9 mouse cellular contexts compared by ENCODE assay signal in the genomic region with DNA sequence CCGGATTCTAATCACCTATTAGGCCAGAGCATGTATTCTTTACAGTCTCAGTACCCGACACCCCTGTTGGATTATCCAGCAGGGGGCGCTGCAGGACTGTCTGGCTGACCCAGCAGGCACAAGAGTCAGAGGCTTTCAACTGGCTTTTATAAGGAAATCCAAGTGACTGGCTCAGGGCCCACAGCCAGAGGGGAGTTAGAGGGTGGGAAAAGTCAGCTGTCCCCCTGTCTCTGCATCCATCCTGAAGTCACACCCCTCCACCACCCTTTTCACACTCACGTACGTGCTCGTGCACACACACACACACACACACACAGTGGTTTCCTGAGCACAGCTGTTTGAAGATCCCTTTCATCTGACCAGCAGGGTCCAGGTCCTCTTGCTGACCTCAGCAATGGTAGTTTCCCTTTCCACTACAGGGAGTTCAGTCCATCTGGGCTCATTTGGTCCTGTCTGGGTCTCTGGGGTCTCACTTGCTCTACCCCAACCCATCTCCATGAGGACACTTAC. TPM values are rescaled to one million over a fixed set of nuclear protein-coding genes. Genes with fewer than 3 reads are reported as not detected.
DNase-seq lines count a peak whose midpoint lies in the region; ATAC-seq and TF ChIP-seq lines count a peak whose summit lies in the region.
"Had no signal": no experiment of that assay in that cellular context is flagged by ENCODE, and none has a peak within 500 bp of the region (broad histone marks: within the 10 kb centered on the region; RNA-seq: fewer than 3 reads in every experiment).

No protein-coding gene starts in this region.

- DNase-seq in c-Kit-positive CD71-negative TER-119-negative erythroid progenitor cells, embryonic 14.5 days (ENCODE audit: low read depth): peak; percentile 80
- peak; percentile 91 to 95 for DNase-seq in heart, postnatal 36 days
- DNase-seq in layer of hippocampus, adult 2 months (ENCODE audit: low spot score in 2 of 2): peak; percentile 83 to 96
- peak; percentile 95 for DNase-seq in lung, embryonic 14.5 days
- DNase-seq in ovary, postnatal 14 days (ENCODE audit: low spot score): peak; percentile 95
- peak; percentile 51 to 92 for DNase-seq in thymus, postnatal 10 days (ENCODE audit: low spot score in 2 of 2)

- H3K4me2 ChIP-seq in forebrain, embryonic 13.5 days: no peak overlapping the region
- no peak overlapping the region for H3K4me2 ChIP-seq in lung, embryonic 14.5 days
- H3K4me2 ChIP-seq: embryonic facial prominence, embryonic 15.5 days had no signal

- H3K4me3 ChIP-seq in forebrain, embryonic 13.5 days: no peak overlapping the region
- no peak overlapping the region for H3K4me3 ChIP-seq in layer of hippocampus, adult 2 months
- H3K4me3 ChIP-seq in lung, embryonic 14.5 days (ENCODE audit: low read depth, low read length): no peak overlapping the region
- H3K4me3 ChIP-seq: embryonic facial prominence, embryonic 15.5 days had no signal

- no peaks in the 10 kb centered on the region for H3K9me3 ChIP-seq in forebrain, embryonic 13.5 days (replicated peaks)
- H3K9me3 ChIP-seq in lung, embryonic 14.5 days (ENCODE audit: low read depth, low read length): no peaks in the 10 kb centered on the region
- H3K9me3 ChIP-seq: embryonic facial prominence, embryonic 15.5 days had no signal

- intact Hi-C loops in heart, postnatal 36 days (cut with DNase I): loop anchor here (1.0 to 10.0 kb wide), 3 partner anchors 65 to 242 kb away; no protein-coding TSS in a partner anchor

- H3K27me3 ChIP-seq in forebrain, embryonic 13.5 days: no peaks in the 10 kb centered on the region
- H3K27me3 ChIP-seq in lung, embryonic 14.5 days (ENCODE audit: insufficient read depth, low read length): no peaks in the 10 kb centered on the region
- H3K27me3 ChIP-seq: embryonic facial prominence, embryonic 15.5 days had no signal

- ATAC-seq in CD4-positive, CD25-positive, alpha-beta regulatory T cell, adult 4 months: peak; percentile 42
- peak; percentile 55 for ATAC-seq in forebrain, embryonic 13.5 days
- ATAC-seq in lung, embryonic 14.5 days (ENCODE audit: insufficient read depth): peak; percentile 74

- peak; percentile 97 for TF ChIP-seq CTCF in layer of hippocampus, adult 2 months (conservative IDR thresholded peaks at IDR 0.05)
- TF ChIP-seq CTCF in lung, embryonic 14.5 days (IDR thresholded peaks at IDR 0.05; ENCODE audit: low read depth): peak; percentile 96

- H3K9ac ChIP-seq in forebrain, embryonic 13.5 days: no peak overlapping the region
- no peak overlapping the region for H3K9ac ChIP-seq in lung, embryonic 14.5 days
- H3K9ac ChIP-seq: embryonic facial prominence, embryonic 15.5 days had no signal

- WGBS in forebrain, embryonic 13.5 days: 16% methylated on average over 6 of the region's 6 CpGs
- 10% methylated on average over 6 of the region's 6 CpGs for WGBS in lung, embryonic 14.5 days

- H3K4me1 ChIP-seq in forebrain, embryonic 13.5 days: peaks cover 8% of the 10 kb centered on the region
- H3K4me1 ChIP-seq in lung, embryonic 14.5 days (ENCODE audit: insufficient read depth): no peaks in the 10 kb centered on the region; the same call in 1 of the 2 replicates

- no peak overlapping the region for H3K27ac ChIP-seq in forebrain, embryonic 13.5 days
- no peak overlapping the region for H3K27ac ChIP-seq in layer of hippocampus, adult 2 months
- H3K27ac ChIP-seq in lung, embryonic 14.5 days (ENCODE audit: low read depth): no peak overlapping the region
- H3K27ac ChIP-seq: embryonic facial prominence, embryonic 15.5 days had no signal

- H3K36me3 ChIP-seq in forebrain, embryonic 13.5 days (ENCODE audit: poor library complexity, severe bottlenecking): no peaks in the 10 kb centered on the region
- no peaks in the 10 kb centered on the region for H3K36me3 ChIP-seq in lung, embryonic 14.5 days (ENCODE audit: insufficient read depth)
- H3K36me3 ChIP-seq: embryonic facial prominence, embryonic 15.5 days had no signal

RNA-seq across cellular contexts. Expression of a gene that starts 14.1 kb away (rescaled TPM):
- not detected for polyA plus RNA-seq in CD4-positive, CD25-positive, alpha-beta regulatory T cell, adult 4 months (2017; shearing (Covaris generic))
- not detected in 2 replicates for polyA plus RNA-seq in forebrain, embryonic 13.5 days (2015; fragmentation: Nextera tagmentation; extraction: Ambion mirVana)
- total RNA-seq in heart, postnatal 36 days (2021): not detected
- total RNA-seq in layer of hippocampus, adult 2 months (2021): not detected
- 0.28 TPM in 1 of 2 replicates, not detected in the other for polyA plus RNA-seq in lung, embryonic 14.5 days (2014; fragmentation: Nextera tagmentation; extraction: Ambion mirVana)
- polyA plus RNA-seq: embryonic facial prominence, embryonic 15.5 days had no signal

RNA-seq across cellular contexts. Expression of a gene that starts 17.0 kb away (rescaled TPM):
- polyA plus RNA-seq in CD4-positive, CD25-positive, alpha-beta regulatory T cell, adult 4 months (2017; shearing (Covaris generic)): not detected
- polyA plus RNA-seq in forebrain, embryonic 13.5 days (2015; fragmentation: Nextera tagmentation; extraction: Ambion mirVana): 25.8 and 27.1 TPM in 2 replicates
- total RNA-seq in heart, postnatal 36 days (2021): not detected
- 10 to 100 TPM; 21.7 to 22.9 TPM for total RNA-seq in layer of hippocampus, adult 2 months (2021)
- 0.65 and 1.3 TPM in 2 replicates for polyA plus RNA-seq in lung, embryonic 14.5 days (2014; fragmentation: Nextera tagmentation; extraction: Ambion mirVana)

RNA-seq across cellular contexts. Expression of a gene that starts 38.2 kb away (rescaled TPM):
- polyA plus RNA-seq in CD4-positive, CD25-positive, alpha-beta regulatory T cell, adult 4 months (2017; shearing (Covaris generic)): not detected
- 4.6 and 5.0 TPM in 2 replicates for polyA plus RNA-seq in forebrain, embryonic 13.5 days (2015; fragmentation: Nextera tagmentation; extraction: Ambion mirVana)
- total RNA-seq in heart, postnatal 36 days (2021): 10 to 100 TPM; 10.2 to 11.2 TPM
- total RNA-seq in layer of hippocampus, adult 2 months (2021): 1 to 10 TPM; 4.7 to 5.4 TPM
- 34.7 and 39.2 TPM in 2 replicates for polyA plus RNA-seq in lung, embryonic 14.5 days (2014; fragmentation: Nextera tagmentation; extraction: Ambion mirVana)

RNA-seq across cellular contexts. Expression of a gene that starts 47.6 kb away (rescaled TPM):
- polyA plus RNA-seq in CD4-positive, CD25-positive, alpha-beta regulatory T cell, adult 4 months (2017; shearing (Covaris generic)): not detected
- polyA plus RNA-seq in forebrain, embryonic 13.5 days (2015; fragmentation: Nextera tagmentation; extraction: Ambion mirVana): 0.36 and 1.3 TPM in 2 replicates
- total RNA-seq in heart, postnatal 36 days (2021): under 1 TPM in 1 of 2 experiments, not detected in 1; 0.35 TPM
- 1 to 10 TPM; 2.9 to 5.4 TPM for total RNA-seq in layer of hippocampus, adult 2 months (2021)
- polyA plus RNA-seq in lung, embryonic 14.5 days (2014; fragmentation: Nextera tagmentation; extraction: Ambion mirVana): 0.29 TPM in 1 of 2 replicates, not detected in the other

Comparison
In these comparisons a context has a peak if more than half of its experiments do, and no peak if none do; other contexts are left out.
1. RNA of a gene that starts 17.0 kb away (polyA plus RNA-seq): 25.8 to 27.1 TPM in forebrain, embryonic 13.5 days; 0.65 to 1.3 TPM in lung, embryonic 14.5 days and not detected in CD4-positive, CD25-positive, alpha-beta regulatory T cell, adult 4 months; every median in the first group is over 10 times any median in the second.
2. Peak in every context shown above with its lines, with median percentiles within 50 percentile points of each other: ATAC-seq and DNase-seq.